Mouse (Mus musculus): ENCODE data around the gene Egr4. TPM values are rescaled to one million over a fixed set of nuclear protein-coding genes. Genes with fewer than 3 reads are reported as not detected.
A peak's percentile ranks its signal among the peaks of the same experiment; 100 is the strongest.

The Egr4 gene
- polyA plus RNA-seq, 1 experiment from 2014 or later = not detected

GRCm38 (mm10) chr6:85501571-85502102 is 11.8 kb downstream of the Egr4 start:
- WGBS = 7% methylated on average over 6 of the region's 6 CpGs
- ATAC-seq = peak; percentile 13; the same call in 1 of the 2 replicates
- H3K27ac ChIP-seq (ENCODE audit: low read length) = peak overlapping the region; percentile 84
- peak overlapping the region; percentile 83 for H3K4me3 ChIP-seq (ENCODE audit: low read depth, low read length)
- no peaks in the 10 kb centered on the region for H3K36me3 ChIP-seq (ENCODE audit: control insufficient read depth, insufficient read depth, low read length)
- no peaks in the 10 kb centered on the region for H3K27me3 ChIP-seq (ENCODE audit: control insufficient read depth, insufficient read depth, low read depth, low read length)
- peaks cover 21% of the 10 kb centered on the region for H3K4me1 ChIP-seq (ENCODE audit: control insufficient read depth, insufficient read depth, low read length)
- H3K9me3 ChIP-seq (replicated peaks; ENCODE audit: control insufficient read depth, low read length, poor library complexity, severe bottlenecking) = no peaks in the 10 kb centered on the region
- peak overlapping the region; percentile 96 for H3K9ac ChIP-seq (ENCODE audit: low read depth, low read length)
- peak overlapping the region; percentile 65 for H3K4me2 ChIP-seq (ENCODE audit: low read length)

GRCm38 (mm10) chr6:85500416-85500815 is 13.0 kb downstream of the Egr4 start:
- no peak overlapping the region for H3K4me2 ChIP-seq (ENCODE audit: low read length)
- no peak overlapping the region for H3K9ac ChIP-seq (ENCODE audit: low read depth, low read length)
- WGBS = 87% methylated on average over 1 of the region's 1 CpGs
- peaks cover 21% of the 10 kb centered on the region for H3K4me1 ChIP-seq (ENCODE audit: control insufficient read depth, insufficient read depth, low read length)
- no peaks in the 10 kb centered on the region for H3K27me3 ChIP-seq (ENCODE audit: control insufficient read depth, insufficient read depth, low read depth, low read length)
- H3K27ac ChIP-seq (ENCODE audit: low read length) = no peak overlapping the region
- no peaks in the 10 kb centered on the region for H3K9me3 ChIP-seq (replicated peaks; ENCODE audit: control insufficient read depth, low read length, poor library complexity, severe bottlenecking)
- ATAC-seq = no peak
- no peak overlapping the region for H3K4me3 ChIP-seq (ENCODE audit: low read depth, low read length)
- no peaks in the 10 kb centered on the region for H3K36me3 ChIP-seq (ENCODE audit: control insufficient read depth, insufficient read depth, low read length)

DNA sequence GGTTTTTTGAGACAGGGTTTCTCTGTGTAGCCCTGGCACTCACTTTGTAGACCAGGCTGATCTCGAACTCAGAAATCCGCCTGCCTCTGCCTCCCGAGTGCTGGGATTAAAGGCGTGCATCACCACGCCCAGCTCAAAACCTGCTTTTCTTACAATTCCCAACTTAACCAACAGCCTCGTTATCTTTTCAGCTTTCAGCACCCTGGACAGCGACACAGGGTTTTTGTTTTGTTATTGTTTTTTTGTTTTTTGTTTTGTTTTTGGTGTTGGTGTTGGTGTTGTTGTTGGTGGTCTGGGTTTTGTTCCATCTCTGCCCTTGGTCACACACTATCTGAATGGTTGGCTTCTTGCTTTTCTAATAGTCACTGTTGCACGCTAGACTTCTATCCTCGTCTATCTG is 15.2 kb downstream of the Egr4 start:
- H3K27me3 ChIP-seq (ENCODE audit: control insufficient read depth, insufficient read depth, low read depth, low read length) = no peaks in the 10 kb centered on the region
- 80% methylated on average over 9 of the region's 9 CpGs for WGBS
- peaks cover 14% of the 10 kb centered on the region for H3K4me1 ChIP-seq (ENCODE audit: control insufficient read depth, insufficient read depth, low read length)
- no peaks in the 10 kb centered on the region for H3K36me3 ChIP-seq (ENCODE audit: control insufficient read depth, insufficient read depth, low read length)
- H3K4me3 ChIP-seq (ENCODE audit: low read depth, low read length) = no peak overlapping the region
- H3K9me3 ChIP-seq (replicated peaks; ENCODE audit: control insufficient read depth, low read length, poor library complexity, severe bottlenecking) = no peaks in the 10 kb centered on the region
- no peak overlapping the region for H3K4me2 ChIP-seq (ENCODE audit: low read length)
- H3K9ac ChIP-seq (ENCODE audit: low read depth, low read length) = no peak overlapping the region
- H3K27ac ChIP-seq (ENCODE audit: low read length) = no peak overlapping the region
- no peak for ATAC-seq

DNA sequence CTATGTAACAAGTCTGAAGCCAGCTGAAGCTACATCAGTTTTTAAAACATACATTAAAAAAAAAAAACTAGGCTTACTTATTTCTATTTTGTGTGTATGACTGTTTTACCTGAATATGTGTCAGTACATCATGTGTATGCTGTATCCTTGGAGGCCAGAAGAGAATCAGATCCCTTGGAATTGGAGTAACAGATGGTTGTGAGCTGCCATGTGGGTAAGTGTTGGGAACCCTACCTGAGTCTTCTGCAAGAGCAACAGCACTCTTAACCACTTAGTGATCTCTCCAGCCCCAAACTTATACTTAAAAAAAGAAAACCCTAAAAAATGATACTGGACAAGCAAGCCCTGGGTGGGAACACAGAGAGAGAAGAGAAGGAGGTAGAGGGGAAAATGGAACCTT is 16.4 kb downstream of the Egr4 start:
- H3K27me3 ChIP-seq (ENCODE audit: control insufficient read depth, insufficient read depth, low read depth, low read length) = no peaks in the 10 kb centered on the region
- no peak overlapping the region for H3K9ac ChIP-seq (ENCODE audit: low read depth, low read length)
- H3K27ac ChIP-seq (ENCODE audit: low read length) = no peak overlapping the region
- no peaks in the 10 kb centered on the region for H3K9me3 ChIP-seq (replicated peaks; ENCODE audit: control insufficient read depth, low read length, poor library complexity, severe bottlenecking)
- no peak overlapping the region for H3K4me2 ChIP-seq (ENCODE audit: low read length)
- peaks cover 12% of the 10 kb centered on the region for H3K4me1 ChIP-seq (ENCODE audit: control insufficient read depth, insufficient read depth, low read length)
- no peaks in the 10 kb centered on the region for H3K36me3 ChIP-seq (ENCODE audit: control insufficient read depth, insufficient read depth, low read length)
- no peak overlapping the region for H3K4me3 ChIP-seq (ENCODE audit: low read depth, low read length)
- no peak for ATAC-seq

- no peaks in the 10 kb centered on the region for H3K4me1 ChIP-seq (ENCODE audit: control insufficient read depth, insufficient read depth, low read length)
- H3K27ac ChIP-seq (ENCODE audit: low read length) = no peak overlapping the region
- ATAC-seq = no peak
- H3K9me3 ChIP-seq (replicated peaks; ENCODE audit: control insufficient read depth, low read length, poor library complexity, severe bottlenecking) = no peaks in the 10 kb centered on the region
- 95% methylated on average over 3 of the region's 3 CpGs for WGBS
- H3K36me3 ChIP-seq (ENCODE audit: control insufficient read depth, insufficient read depth, low read length) = no peaks in the 10 kb centered on the region
- H3K4me3 ChIP-seq (ENCODE audit: low read depth, low read length) = no peak overlapping the region
- no peak overlapping the region for H3K4me2 ChIP-seq (ENCODE audit: low read length)
- no peak overlapping the region for H3K9ac ChIP-seq (ENCODE audit: low read depth, low read length)
- H3K27me3 ChIP-seq (ENCODE audit: control insufficient read depth, insufficient read depth, low read depth, low read length) = no peaks in the 10 kb centered on the region
These were observed 21.8 kb downstream of the Egr4 start for GRCm38 (mm10) chr6:85491606-85492005.

GRCm38 (mm10) chr6:85490252-85490651 is 23.1 kb downstream of the Egr4 start:
- Histone ChIP-seq H3K4me1 (ENCODE audit: control insufficient read depth, insufficient read depth, low read length) (no peaks in the 10 kb centered on the region), H3K9me3 (replicated peaks; ENCODE audit: control insufficient read depth, low read length, poor library complexity, severe bottlenecking) (no peaks in the 10 kb centered on the region), H3K27ac (ENCODE audit: low read length) (no peak overlapping the region), H3K4me3 (ENCODE audit: low read depth, low read length) (no peak overlapping the region), H3K9ac (ENCODE audit: low read depth, low read length) (no peak overlapping the region), H3K27me3 (ENCODE audit: control insufficient read depth, insufficient read depth, low read depth, low read length) (peaks cover 5% of the 10 kb centered on the region), H3K4me2 (ENCODE audit: low read length) (no peak overlapping the region), H3K36me3 (ENCODE audit: control insufficient read depth, insufficient read depth, low read length) (no peaks in the 10 kb centered on the region)
- no peak for ATAC-seq
- 87% methylated on average over 4 of the region's 4 CpGs for WGBS

GRCm38 (mm10) chr6:85489717-85490116 is 23.7 kb downstream of the Egr4 start:
- H3K9me3 ChIP-seq (replicated peaks; ENCODE audit: control insufficient read depth, low read length, poor library complexity, severe bottlenecking) = no peaks in the 10 kb centered on the region
- H3K4me2 ChIP-seq (ENCODE audit: low read length) = no peak overlapping the region
- H3K9ac ChIP-seq (ENCODE audit: low read depth, low read length) = no peak overlapping the region
- no peaks in the 10 kb centered on the region for H3K36me3 ChIP-seq (ENCODE audit: control insufficient read depth, insufficient read depth, low read length)
- H3K4me1 ChIP-seq (ENCODE audit: control insufficient read depth, insufficient read depth, low read length) = 0 out of 2 replicates have a peak, but pooled peaks cover 1% of the 10 kb centered on the region
- H3K4me3 ChIP-seq (ENCODE audit: low read depth, low read length) = no peak overlapping the region
- 87% methylated on average over 3 of the region's 3 CpGs for WGBS
- H3K27ac ChIP-seq (ENCODE audit: low read length) = no peak overlapping the region
- peaks cover 6% of the 10 kb centered on the region for H3K27me3 ChIP-seq (ENCODE audit: control insufficient read depth, insufficient read depth, low read depth, low read length)
- no peak for ATAC-seq

DNA sequence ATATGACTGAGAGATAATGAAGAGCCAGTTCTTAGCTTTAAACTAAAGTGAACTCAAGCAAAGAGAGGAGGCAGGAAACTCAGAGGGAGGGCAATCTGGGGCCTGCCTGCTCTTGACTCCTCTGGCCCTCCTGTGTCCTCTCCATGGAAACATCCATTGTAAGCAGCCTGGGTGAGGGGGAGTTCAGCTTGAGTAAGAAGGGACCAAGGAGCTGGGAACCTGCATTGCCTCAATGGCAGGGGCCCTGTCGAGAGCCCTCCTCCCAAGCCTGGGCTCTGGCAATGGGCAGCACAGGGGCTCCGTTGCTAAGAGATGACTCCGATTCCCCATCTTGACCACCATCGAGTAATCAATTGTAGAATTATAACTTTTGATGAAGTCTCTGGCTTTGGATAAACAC is 24.9 kb downstream of the Egr4 start:
- Histone ChIP-seq H3K9ac (ENCODE audit: low read depth, low read length) (no peak overlapping the region), H3K27me3 (ENCODE audit: control insufficient read depth, insufficient read depth, low read depth, low read length) (peaks cover 12% of the 10 kb centered on the region), H3K4me3 (ENCODE audit: low read depth, low read length) (no peak overlapping the region), H3K36me3 (ENCODE audit: control insufficient read depth, insufficient read depth, low read length) (peaks cover 2% of the 10 kb centered on the region; the same call in 1 of the 2 replicates), H3K9me3 (replicated peaks; ENCODE audit: control insufficient read depth, low read length, poor library complexity, severe bottlenecking) (no peaks in the 10 kb centered on the region), H3K27ac (ENCODE audit: low read length) (no peak overlapping the region), H3K4me1 (ENCODE audit: control insufficient read depth, insufficient read depth, low read length) (0 out of 2 replicates have a peak, but pooled peaks cover 4% of the 10 kb centered on the region), H3K4me2 (ENCODE audit: low read length) (no peak overlapping the region)
- ATAC-seq = no peak
- 26% methylated on average over 4 of the region's 4 CpGs for WGBS

GRCm38 (mm10) chr6:85485738-85486137 is 27.7 kb downstream of the Egr4 start:
- Histone ChIP-seq H3K27ac (ENCODE audit: low read length) (no peak overlapping the region), H3K9ac (ENCODE audit: low read depth, low read length) (no peak overlapping the region), H3K4me3 (ENCODE audit: low read depth, low read length) (no peak overlapping the region), H3K27me3 (ENCODE audit: control insufficient read depth, insufficient read depth, low read depth, low read length) (peaks cover 12% of the 10 kb centered on the region), H3K36me3 (ENCODE audit: control insufficient read depth, insufficient read depth, low read length) (peaks cover 2% of the 10 kb centered on the region; the same call in 1 of the 2 replicates), H3K9me3 (replicated peaks; ENCODE audit: control insufficient read depth, low read length, poor library complexity, severe bottlenecking) (no peaks in the 10 kb centered on the region), H3K4me2 (ENCODE audit: low read length) (no peak overlapping the region), H3K4me1 (ENCODE audit: control insufficient read depth, insufficient read depth, low read length) (0 out of 2 replicates have a peak, but pooled peaks cover 4% of the 10 kb centered on the region)
- WGBS = 70% methylated on average over 2 of the region's 2 CpGs
- no peak for ATAC-seq
